Mouse (Mus musculus) urinary bladder, postnatal 25 days (tissue): ENCODE data around the gene Gm5799.
"Not testable (repeated sequence)": the region's sequence is repeated elsewhere in the genome, so short reads cannot be mapped to it uniquely, and the experiment has no call there.

Experiments
- DNase-seq: peaks from one replicate; pipeline ENCODE4 v3.0.0; 2022; ENCODE audit warnings: low spot score

Gene Gm5799

GRCm38 (mm10) chr14:43543276-43543675, at the start of gene Gm5799:
Gm5799 (plus strand) TSS chr14:43543576.
- DNase-seq: not testable (repeated sequence)

- not testable (repeated sequence) for DNase-seq
Observed at GRCm38 (mm10) chr14:43531052-43532010, 12.0 kb upstream of the Gm5799 start.

- DNase-seq: not testable (repeated sequence)
Observed at GRCm38 (mm10) chr14:43532011-43532383, 11.4 kb upstream of the Gm5799 start.

- DNase-seq: not testable (repeated sequence)
Observed at GRCm38 (mm10) chr14:43532387-43532786, 11.0 kb upstream of the Gm5799 start.

GRCm38 (mm10) chr14:43538144-43538543, 5.2 kb upstream of the Gm5799 start:
- DNase-seq: not testable (repeated sequence)

- not testable (repeated sequence) for DNase-seq
Observed at GRCm38 (mm10) chr14:43546281-43546680, 2.9 kb downstream of the Gm5799 start.

GRCm38 (mm10) chr14:43552271-43552670, 8.9 kb downstream of the Gm5799 start:
- DNase-seq: not testable (repeated sequence)

GRCm38 (mm10) chr14:43577969-43578368, 34.6 kb downstream of the Gm5799 start:
- not testable (repeated sequence) for DNase-seq

- DNase-seq: not testable (repeated sequence)
Observed at GRCm38 (mm10) chr14:43579046-43579445, 35.7 kb downstream of the Gm5799 start, which contains the start of gene Gm17654. Gm17654 (minus strand) TSS chr14:43579146.
